In genomic region chr19:43647261-43647660, GRCm38 (mm10) we compare ENCODE assay signal across 28 mouse cellular contexts. TPM values are rescaled to one million over a fixed set of nuclear protein-coding genes. Genes with fewer than 3 reads are reported as not detected.
DNase-seq lines count a peak whose midpoint lies in the region.
"Had no signal": no experiment of that assay in that cellular context is flagged by ENCODE, and none has a peak within 500 bp of the region (broad histone marks: within the 10 kb centered on the region; RNA-seq: fewer than 3 reads in every experiment).

No protein-coding gene starts in this region.

- H3K27ac ChIP-seq in brown adipose tissue, adult 24 weeks (replicated peaks; ENCODE audit: low read depth, low read length) = 0 out of 2 replicates have a peak overlapping the region, but pooled peaks have one; percentile 4
- H3K27ac ChIP-seq: embryonic facial prominence, embryonic 10.5 days; embryonic facial prominence, embryonic 13.5 days; forebrain, embryonic 12.5 days; forebrain, embryonic 15.5 days; heart, embryonic 15.5 days; hindbrain, embryonic 10.5 days; hindbrain, embryonic 13.5 days had no signal

- H3K27me3 ChIP-seq in splenic B cell, adult 2 months (ENCODE audit: control insufficient read depth, insufficient read depth, low read length, poor library complexity, severe bottlenecking) = no peaks in the 10 kb centered on the region
- H3K27me3 ChIP-seq: forebrain, embryonic 12.5 days; forebrain, embryonic 15.5 days had no signal

- no peak overlapping the region for H3K4me3 ChIP-seq in brown adipose tissue, adult 24 weeks (ENCODE audit: insufficient read depth, low read depth, low read length)
- H3K4me3 ChIP-seq: embryonic facial prominence, embryonic 10.5 days; embryonic facial prominence, embryonic 13.5 days; erythroblast, embryonic 14.5 days; forebrain, embryonic 12.5 days; forebrain, embryonic 15.5 days; heart, embryonic 12.5 days; heart, embryonic 15.5 days; hindbrain, embryonic 10.5 days; hindbrain, embryonic 13.5 days had no signal

- H3K4me1 ChIP-seq in brown adipose tissue, adult 24 weeks (ENCODE audit: control insufficient read depth, insufficient read depth, insufficient read length, low read length) = peaks cover 15% of the 10 kb centered on the region
- H3K4me1 ChIP-seq: embryonic facial prominence, embryonic 13.5 days; forebrain, embryonic 12.5 days; forebrain, embryonic 15.5 days; heart, embryonic 12.5 days; heart, embryonic 15.5 days; hindbrain, embryonic 10.5 days; hindbrain, embryonic 13.5 days had no signal

- H3K36me3 ChIP-seq in splenic B cell, adult 2 months (ENCODE audit: control insufficient read depth, insufficient read depth, low read length, poor library complexity, severe bottlenecking) = no peaks in the 10 kb centered on the region
- H3K36me3 ChIP-seq: embryonic facial prominence, embryonic 10.5 days; embryonic facial prominence, embryonic 13.5 days; forebrain, embryonic 12.5 days; forebrain, embryonic 15.5 days; heart, embryonic 12.5 days; heart, embryonic 15.5 days; hindbrain, embryonic 10.5 days; hindbrain, embryonic 13.5 days had no signal

- peak; percentile 49 to 57 for DNase-seq in spleen, postnatal 36 days (ENCODE audit: low spot score in 2 of 2)
- DNase-seq in spleen, adult 12 weeks (ENCODE audit: low spot score) = no peak
- peak; percentile 62 for DNase-seq in splenic B cell, adult 2 months (ENCODE audit: low read depth, low spot score)
- DNase-seq in yolk sac, embryonic 10.5 days (ENCODE audit: low spot score) = no peak
- no peak for DNase-seq in right cerebral cortex, postnatal 10 days (ENCODE audit: low spot score in 2 of 2)
- DNase-seq: adrenal gland, postnatal 10 days; adrenal gland, postnatal 36 days; cerebellum, adult 11-12 months; cerebellum, adult 8-10 months; cerebellum, postnatal 10 days; cerebellum, postnatal 36 days; embryo, embryonic 11 days; gastrocnemius, postnatal 25 days; heart, adult 18-20 months; heart, postnatal 10 days; heart, postnatal 36 days had no signal

RNA-seq across cellular contexts. Expression of gene Slc25a28, which starts 27.4 kb away (rescaled TPM):
- polyA plus RNA-seq in brown adipose tissue, adult 24 weeks (2012; ENCODE audit: insufficient read depth, insufficient read length, missing spikeins) = 33.1 and 35.6 TPM in 2 replicates

RNA-seq across cellular contexts. Expression of gene Nkx2-3, which starts 35.1 kb away (rescaled TPM):
- polyA plus RNA-seq in brown adipose tissue, adult 24 weeks (2012; ENCODE audit: insufficient read depth, insufficient read length, missing spikeins) = not detected in 2 replicates
- polyA plus RNA-seq: cortical plate, adult 2 months; erythroblast, embryonic 14.5 days; heart, embryonic 12.5 days; heart, embryonic 15.5 days; hindbrain, embryonic 13.5 days; hindbrain, embryonic 16.5 days had no signal

RNA-seq across cellular contexts. Expression of gene Entpd7, which starts 42.2 kb away (rescaled TPM):
- 1.7 and 2.0 TPM in 2 replicates for polyA plus RNA-seq in brown adipose tissue, adult 24 weeks (2012; ENCODE audit: insufficient read depth, insufficient read length, missing spikeins)

Comparison
In these comparisons a context has a peak if more than half of its experiments do, and no peak if none do; other contexts are left out.
1. DNase-seq: peak in spleen, postnatal 36 days (2 of 2) and splenic B cell, adult 2 months (single experiment); none in spleen, adult 12 weeks (single experiment), yolk sac, embryonic 10.5 days (single experiment) and right cerebral cortex, postnatal 10 days (0 of 2).